Mouse (Mus musculus) heart, embryonic 14.5 days (tissue): ENCODE results near the gene Filip1l. TPM values are rescaled to one million over a fixed set of nuclear protein-coding genes. Genes with fewer than 3 reads are reported as not detected.

Experiments
- ATAC-seq: fragments of 200-750 bp; cut with Nextera tagmentation; 2 replicates; pipeline ENCODE4 v1.8.0; 2017; ENCODE audit warnings: low read depth, moderate TSS enrichment; ENCODE audit not compliant: insufficient number of reproducible peaks, insufficient read depth, low FRiP score
- H3K27ac ChIP-seq, 2 experiments: fragments of 200-500 bp in 1 of 2; fragments of 300-500 bp in 1 of 2; sonication (generic) in 1 of 2; replicated peaks in 1 of 2; 2 replicates each; pipeline ENCODE4 v1.5.1; 2012 to 2014; ENCODE audit warnings: low read depth in 2 of 2, low read length in 2 of 2, control low read depth in 1 of 2, mild to moderate bottlenecking in 1 of 2, mixed read lengths in 1 of 2; ENCODE audit not compliant: control insufficient read depth in 1 of 2, insufficient read depth in 1 of 2
- H3K27me3 ChIP-seq: fragments of 300-500 bp; sonication (generic); 2 replicates; pipeline ENCODE4 v1.6.1; 2014; ENCODE audit warnings: mild to moderate bottlenecking, low read length, control low read depth; ENCODE audit not compliant: control insufficient read depth, insufficient read depth
- H3K36me3 ChIP-seq: fragments of 300-500 bp; sonication (generic); 2 replicates; pipeline ENCODE4 v1.6.1; 2014; ENCODE audit warnings: mild to moderate bottlenecking, control low read depth, low read length, mixed read lengths; ENCODE audit not compliant: control insufficient read depth, insufficient read depth
- H3K4me1 ChIP-seq, 2 experiments: fragments of 200-500 bp in 1 of 2; fragments of 300-500 bp in 1 of 2; sonication (generic) in 1 of 2; 2 replicates each; pipeline ENCODE4 v1.6.1; 2012 to 2014; ENCODE audit warnings: low read length in 2 of 2, control low read depth in 1 of 2, mixed read lengths in 1 of 2; ENCODE audit not compliant: control insufficient read depth in 2 of 2, insufficient read depth in 2 of 2
- H3K4me2 ChIP-seq: fragments of 300-500 bp; sonication (generic); 2 replicates; pipeline ENCODE4 v1.6.1; 2014; ENCODE audit warnings: mild to moderate bottlenecking, low read length
- H3K4me3 ChIP-seq, 2 experiments: fragments of 200-500 bp in 1 of 2; fragments of 300-500 bp in 1 of 2; sonication (generic) in 1 of 2; 2 replicates each; pipeline ENCODE4 v1.5.1; 2012 to 2014; ENCODE audit warnings: low read length in 2 of 2, mild to moderate bottlenecking in 2 of 2, control low read depth in 1 of 2, low read depth in 1 of 2, moderate library complexity in 1 of 2; ENCODE audit not compliant: control insufficient read depth in 1 of 2, insufficient read depth in 1 of 2
- H3K9ac ChIP-seq: fragments of 300-500 bp; sonication (generic); 2 replicates; pipeline ENCODE4 v1.6.1; 2014; ENCODE audit warnings: mild to moderate bottlenecking, low read length
- H3K9me3 ChIP-seq: fragments of 300-500 bp; sonication (generic); 2 replicates; pipeline ENCODE4 v1.6.1; 2016; ENCODE audit warnings: low read length, control low read depth; ENCODE audit not compliant: control insufficient read depth
- WGBS: fragments of 180-500 bp; shearing (Covaris S2); extraction: QIAGEN DNeasy Blood & Tissue Kit; methylation state at CpG from one replicate; pipeline ENCODE4 v1.1.7; 2014; 5-methylcytosine and 5-hydroxymethylcytosine counted together
- polyA plus RNA-seq: library from polyadenylated mRNA; unstranded; fragments of >200 nt; fragmentation: Nextera tagmentation; extraction: Ambion mirVana; gene quantifications from 2 replicates; pipeline ENCODE4 v1.2.1, GENCODE M21; 2014

Gene Filip1l
- 26.9 and 27.7 TPM in 2 replicates for polyA plus RNA-seq

GRCm38 (mm10) chr16:57352751-57353150 lies at the start of gene Filip1l:
Filip1l (plus strand) TSS chr16:57353093.
- peak; percentile 22; the same call in 1 of the 2 replicates for ATAC-seq
- WGBS, result 43% methylated on average over 6 of the region's 6 CpGs
- H3K36me3 ChIP-seq, result no peaks in the 10 kb centered on the region
- peaks cover 11 to 37% of the 10 kb centered on the region in 2 experiments for H3K4me1 ChIP-seq
- H3K27me3 ChIP-seq, result no peaks in the 10 kb centered on the region
- peak within 1 kb of the TSS; percentile 62 for H3K4me2 ChIP-seq
- H3K27ac ChIP-seq, result peak within 1 kb of the TSS; percentile 84 to 88
- peak within 1 kb of the TSS; percentile 24 to 30 for H3K4me3 ChIP-seq
- peak within 1 kb of the TSS; percentile 72 for H3K9ac ChIP-seq
- H3K9me3 ChIP-seq, result no peaks in the 10 kb centered on the region

- ATAC-seq, result no peak
- peaks cover 4 to 12% of the 10 kb centered on the region in 2 experiments; a peak in 2 of 4 replicates for H3K4me1 ChIP-seq
- H3K4me2 ChIP-seq, result no peak overlapping the region
- no peak overlapping the region for H3K9ac ChIP-seq
- H3K27me3 ChIP-seq, result no peaks in the 10 kb centered on the region
- H3K4me3 ChIP-seq, result no peak overlapping the region
- no peaks in the 10 kb centered on the region for H3K9me3 ChIP-seq
- H3K27ac ChIP-seq, result no peak overlapping the region
- H3K36me3 ChIP-seq, result no peaks in the 10 kb centered on the region
- WGBS, result 66% methylated on average over 19 of the region's 19 CpGs
These were observed 49.2 kb upstream of the Filip1l start for GRCm38 (mm10) chr16:57303716-57304115.

- 51% methylated on average over 6 of the region's 6 CpGs for WGBS
- H3K36me3 ChIP-seq, result no peaks in the 10 kb centered on the region
- no peaks in the 10 kb centered on the region for H3K9me3 ChIP-seq
- H3K27me3 ChIP-seq, result no peaks in the 10 kb centered on the region
- no peak for ATAC-seq
- peaks cover 4 to 12% of the 10 kb centered on the region in 2 experiments; a peak in 2 of 4 replicates for H3K4me1 ChIP-seq
- H3K4me3 ChIP-seq, result no peak overlapping the region
- H3K9ac ChIP-seq, result no peak overlapping the region
- no peak overlapping the region for H3K27ac ChIP-seq
- no peak overlapping the region for H3K4me2 ChIP-seq
These were observed 47.4 kb upstream of the Filip1l start for GRCm38 (mm10) chr16:57305463-57305862.

GRCm38 (mm10) chr16:57312130-57312529 lies 40.8 kb upstream of the Filip1l start:
- Histone ChIP-seq H3K27me3 (no peaks in the 10 kb centered on the region), H3K4me3 (no peak overlapping the region), H3K9ac (no peak overlapping the region), H3K4me2 (no peak overlapping the region), H3K9me3 (no peaks in the 10 kb centered on the region), H3K36me3 (no peaks in the 10 kb centered on the region), H3K4me1 (peaks cover under 1 to 2% of the 10 kb centered on the region in 2 experiments; a peak in 2 of 4 replicates), H3K27ac (no peak overlapping the region)
- 84% methylated on average over 2 of the region's 2 CpGs for WGBS
- ATAC-seq, result no peak

GRCm38 (mm10) chr16:57313487-57313886 lies 39.4 kb upstream of the Filip1l start:
- no peaks in the 10 kb centered on the region for H3K27me3 ChIP-seq
- H3K9me3 ChIP-seq, result no peaks in the 10 kb centered on the region
- WGBS, result 79% methylated on average over 3 of the region's 3 CpGs
- H3K4me3 ChIP-seq, result no peak overlapping the region
- no peaks in the 10 kb centered on the region for H3K36me3 ChIP-seq
- H3K9ac ChIP-seq, result no peak overlapping the region
- H3K27ac ChIP-seq, result no peak overlapping the region
- H3K4me2 ChIP-seq, result no peak overlapping the region
- H3K4me1 ChIP-seq, result peaks cover 0 to 2% of the 10 kb centered on the region in 2 experiments; a peak in 1 of 4 replicates
- ATAC-seq, result no peak

- Histone ChIP-seq H3K9me3 (no peaks in the 10 kb centered on the region), H3K27ac (no peak overlapping the region), H3K27me3 (no peaks in the 10 kb centered on the region), H3K9ac (no peak overlapping the region), H3K4me2 (no peak overlapping the region), H3K4me1 (peaks cover 0 to 2% of the 10 kb centered on the region in 2 experiments; a peak in 1 of 4 replicates), H3K4me3 (no peak overlapping the region), H3K36me3 (no peaks in the 10 kb centered on the region)
- ATAC-seq, result no peak
- WGBS, result 85% methylated on average over 3 of the region's 3 CpGs
These were observed 38.7 kb upstream of the Filip1l start for GRCm38 (mm10) chr16:57314236-57314635.

GRCm38 (mm10) chr16:57315026-57315425 lies 37.9 kb upstream of the Filip1l start:
- Histone ChIP-seq H3K36me3 (no peaks in the 10 kb centered on the region), H3K27ac (no peak overlapping the region), H3K4me3 (no peak overlapping the region), H3K9me3 (no peaks in the 10 kb centered on the region), H3K27me3 (no peaks in the 10 kb centered on the region), H3K4me2 (no peak overlapping the region), H3K9ac (no peak overlapping the region), H3K4me1 (peaks cover 0 to 2% of the 10 kb centered on the region in 2 experiments; a peak in 1 of 4 replicates)
- WGBS, result 74% methylated on average over 9 of the region's 9 CpGs
- no peak for ATAC-seq

- Histone ChIP-seq H3K9me3 (no peaks in the 10 kb centered on the region), H3K9ac (no peak overlapping the region), H3K36me3 (no peaks in the 10 kb centered on the region), H3K4me2 (no peak overlapping the region), H3K4me1 (peaks cover 0 to 2% of the 10 kb centered on the region in 2 experiments; a peak in 1 of 4 replicates), H3K27me3 (no peaks in the 10 kb centered on the region), H3K27ac (no peak overlapping the region), H3K4me3 (no peak overlapping the region)
- ATAC-seq, result no peak
- 62% methylated on average over 4 of the region's 4 CpGs for WGBS
These were observed 35.8 kb upstream of the Filip1l start for GRCm38 (mm10) chr16:57317127-57317526.
